Mouse (Mus musculus): ENCODE results near the gene Ms4a4a.
"Not testable (repeated sequence)": the region's sequence is repeated elsewhere in the genome, so short reads cannot be mapped to it uniquely, and the experiment has no call there.

The Ms4a4a gene

DNA sequence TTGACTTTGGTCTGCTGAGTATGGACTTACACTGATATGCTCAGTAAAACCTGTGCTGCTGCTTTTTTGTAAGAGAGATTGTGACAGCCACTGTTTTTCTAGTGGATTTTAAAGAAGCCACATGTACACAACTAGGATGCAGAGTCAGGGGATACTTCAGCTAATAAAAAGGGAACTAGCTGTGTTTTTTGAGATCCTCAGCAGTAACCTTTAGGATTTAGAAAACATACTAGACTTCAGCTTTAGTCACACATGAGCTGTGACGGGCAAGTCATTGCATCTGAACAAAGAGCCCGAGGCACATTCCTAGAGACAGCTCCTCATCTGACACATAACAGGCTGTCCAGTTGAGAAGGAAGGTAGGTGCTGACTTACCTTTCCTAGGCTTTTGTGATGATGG, at the start of gene Ms4a4a:
TSS of gene Ms4a4a (plus strand) at position 251 of the 400 bp plus-strand sequence.
- DNase-seq (ENCODE audit: low spot score in 2 of 2) = peak in 1 of 2 experiments; percentile 10

DNA sequence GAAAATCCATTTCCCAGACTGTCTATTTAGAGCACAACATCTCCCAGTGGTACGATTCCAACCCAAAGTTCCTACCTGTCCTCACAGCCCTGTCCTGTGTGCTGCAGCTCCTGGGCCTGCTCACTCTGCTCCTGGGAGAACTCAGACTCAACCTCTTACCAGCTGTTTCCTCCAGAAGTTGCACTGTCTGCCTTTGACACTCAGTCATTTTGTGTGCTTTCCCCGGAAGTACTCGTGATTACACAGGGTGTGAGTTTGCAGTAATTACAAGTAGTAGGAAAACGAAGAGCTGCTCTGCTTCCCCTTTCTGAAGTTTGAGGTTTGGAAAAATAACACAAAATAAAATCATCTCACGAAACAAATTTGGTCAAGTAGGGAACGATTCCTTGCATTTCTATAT, 39.4 kb upstream of the Ms4a4a start, which contains the start of gene Ms4a7:
TSS of gene Ms4a7 (minus strand) at position 215 of the 400 bp plus-strand sequence.
- peak in 1 of 2 experiments; percentile 10 for DNase-seq (ENCODE audit: low spot score in 2 of 2)

DNA sequence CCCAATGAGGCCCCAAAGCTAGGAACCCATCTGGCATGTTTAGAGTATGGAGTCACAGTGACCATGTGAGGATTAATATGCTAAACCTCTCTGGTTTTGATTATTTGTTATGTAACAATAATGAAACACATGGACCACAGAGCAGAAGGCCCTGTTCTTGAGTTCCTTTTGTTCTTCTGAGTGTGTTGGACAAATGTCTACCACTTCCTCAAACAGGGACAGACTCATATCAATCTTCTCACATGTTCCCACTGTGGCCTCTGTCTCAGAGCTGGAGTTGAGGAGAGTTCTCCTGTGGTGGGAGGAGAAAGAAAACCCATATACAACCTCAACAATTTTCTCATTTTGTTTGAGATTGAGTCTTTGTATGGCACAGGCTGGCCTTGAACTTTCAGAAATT, 32.2 kb upstream of the Ms4a4a start:
- DNase-seq (ENCODE audit: low spot score in 2 of 2) = no peak

DNA sequence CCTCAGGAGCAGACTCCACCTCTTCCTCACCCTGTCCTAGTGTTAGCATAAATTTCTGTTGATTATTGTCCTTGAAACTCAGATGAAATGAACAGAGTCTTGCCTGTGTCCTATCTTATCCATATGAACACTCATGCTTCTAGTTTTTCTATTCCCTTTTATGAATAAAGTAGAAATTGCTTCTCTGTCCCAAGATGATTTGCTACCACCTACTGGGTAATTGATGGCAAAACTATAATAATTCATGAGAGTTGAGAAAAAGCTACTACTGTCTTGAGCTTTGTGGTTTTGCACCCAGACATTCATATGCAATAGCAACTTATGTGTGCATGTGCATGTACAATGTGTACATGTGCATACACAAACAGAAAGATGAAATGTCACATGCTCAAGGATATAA, 31.3 kb upstream of the Ms4a4a start:
- no peak for DNase-seq (ENCODE audit: low spot score in 2 of 2)

DNA sequence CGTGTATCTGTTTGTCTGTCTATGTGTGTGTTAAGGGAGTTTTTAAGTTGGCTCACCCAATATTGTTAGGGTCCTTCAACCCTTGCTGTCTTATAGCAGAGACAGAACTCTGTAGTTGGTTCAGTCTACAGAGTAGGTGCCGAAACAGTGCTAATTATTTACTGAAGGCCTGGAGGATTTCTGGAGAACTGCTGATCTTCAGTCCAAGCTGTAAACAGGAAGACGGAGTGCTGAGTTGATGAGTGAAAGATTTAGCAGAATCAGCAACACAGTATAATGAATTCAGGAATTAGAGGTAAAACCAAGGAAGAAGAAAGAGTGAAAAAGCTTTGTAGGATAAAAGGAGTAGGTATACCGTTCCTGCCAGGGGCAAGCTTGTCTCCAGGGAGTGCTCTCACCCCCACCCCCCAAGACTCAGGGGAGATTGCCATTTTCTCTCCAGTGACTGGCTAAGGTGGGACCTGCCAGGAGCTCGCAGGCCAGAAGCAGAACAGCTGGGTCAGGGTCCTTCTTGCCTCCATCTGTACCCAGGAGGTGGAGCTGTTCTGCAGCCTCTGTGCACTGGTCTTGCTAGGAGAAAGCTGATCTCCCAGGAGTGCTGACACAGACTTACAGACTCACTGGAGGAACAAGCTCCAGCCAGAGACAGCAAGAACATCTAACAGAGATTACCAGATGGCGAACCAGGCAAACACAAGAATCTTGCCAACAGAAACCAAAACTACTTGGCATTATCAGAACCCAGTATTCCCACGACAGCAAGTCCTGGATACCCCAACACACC, 25.4 kb upstream of the Ms4a4a start:
- peak; percentile 29 to 43 for DNase-seq (ENCODE audit: low spot score in 2 of 2)

DNA sequence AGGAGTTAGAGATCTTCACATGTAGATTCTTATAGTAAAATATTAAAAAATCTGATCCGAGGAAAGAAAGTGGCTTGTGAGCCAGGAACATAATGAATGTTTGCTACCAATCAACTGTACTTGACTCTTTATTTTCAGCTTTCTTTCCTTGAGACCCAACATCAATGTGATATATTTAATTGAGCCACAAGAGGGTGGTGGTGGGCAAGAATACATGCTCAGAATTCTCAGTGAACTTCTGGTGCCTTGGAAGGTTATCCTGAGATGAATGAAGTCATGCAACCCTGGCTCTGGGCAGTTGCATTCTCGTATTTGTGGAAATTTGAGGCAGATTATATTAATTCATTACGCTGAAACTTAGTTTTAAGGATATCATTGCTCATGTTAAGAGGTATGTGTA, 23.4 kb upstream of the Ms4a4a start:
- no peak for DNase-seq (ENCODE audit: low spot score in 2 of 2)

DNA sequence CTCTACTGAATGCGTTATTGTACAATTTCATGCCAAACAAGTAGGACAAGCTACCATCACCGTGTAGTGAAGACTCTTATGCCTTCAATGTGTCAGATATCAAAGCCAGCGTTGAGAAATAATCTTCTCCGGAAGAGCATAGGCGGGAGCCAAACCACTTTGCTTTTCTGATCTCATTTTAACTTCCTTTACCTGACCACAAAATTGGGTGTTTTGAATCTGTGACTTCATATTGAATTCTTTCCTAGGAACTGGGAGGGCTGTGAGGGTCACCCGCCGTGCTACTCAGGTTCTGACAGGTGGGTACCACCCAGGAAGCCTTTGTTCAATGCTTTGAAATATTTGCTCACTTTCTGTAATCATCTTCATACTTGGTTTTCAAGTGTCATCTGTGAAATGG, 19.6 kb upstream of the Ms4a4a start:
- DNase-seq (ENCODE audit: low spot score in 2 of 2) = no peak

DNA sequence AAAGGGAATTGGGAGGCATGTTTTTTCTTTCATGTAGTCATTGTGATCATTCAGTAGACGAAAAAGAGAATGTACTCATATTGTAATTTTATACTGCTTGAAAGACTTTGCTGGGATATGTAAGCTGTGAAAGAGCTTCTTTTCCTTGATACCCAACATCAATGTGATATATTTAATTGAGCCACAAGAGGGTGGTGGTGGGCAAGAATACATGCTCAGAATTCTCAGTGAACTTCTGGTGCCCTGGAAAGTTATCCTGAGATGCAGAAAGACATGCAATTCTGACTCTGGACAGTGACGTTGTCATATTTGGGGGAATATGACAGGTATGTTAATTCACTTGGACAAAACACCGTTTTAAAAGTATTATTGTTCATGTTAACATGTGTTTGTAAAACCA, 15.2 kb upstream of the Ms4a4a start:
- no peak for DNase-seq (ENCODE audit: low spot score in 2 of 2)

DNA sequence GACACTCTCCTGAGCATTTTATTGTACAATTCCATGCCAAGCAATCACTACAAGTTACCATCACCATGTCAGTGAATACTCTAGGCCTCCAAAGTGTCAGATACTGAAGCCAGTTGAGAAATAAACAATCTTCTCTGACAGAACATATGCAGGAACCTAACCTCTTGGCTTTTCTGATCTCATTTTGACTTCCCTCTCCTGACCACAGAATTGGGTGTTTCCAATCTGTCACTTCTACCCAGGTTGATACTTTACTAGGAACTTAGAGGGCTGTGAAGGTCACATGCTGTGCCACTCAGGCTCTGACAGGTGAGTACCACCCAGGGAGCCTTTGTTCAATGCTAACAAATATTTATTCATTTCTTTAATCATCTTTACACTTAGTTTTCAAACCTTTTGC, 13.3 kb upstream of the Ms4a4a start:
- no peak for DNase-seq (ENCODE audit: low spot score in 2 of 2)

DNA sequence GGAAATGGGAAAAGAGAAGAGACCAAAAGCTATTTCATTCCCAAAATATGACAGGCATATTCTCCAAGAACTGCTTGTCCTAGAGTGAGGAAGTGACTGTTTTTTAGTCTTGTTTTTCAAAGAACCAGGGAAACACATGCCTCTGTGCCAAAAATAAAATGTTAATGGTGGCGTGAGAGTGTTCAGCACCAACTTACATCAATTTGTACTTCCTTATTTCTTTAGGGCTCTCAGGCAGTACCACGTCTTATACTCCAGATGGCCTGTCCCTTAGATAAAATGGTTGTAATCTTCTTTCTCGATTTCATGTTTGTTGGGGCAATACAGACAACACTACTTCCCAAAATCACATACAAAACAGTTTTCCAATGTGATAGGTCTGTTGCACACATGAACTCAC, 7.0 kb upstream of the Ms4a4a start:
- peak in 1 of 2 experiments; percentile 29 for DNase-seq (ENCODE audit: low spot score in 2 of 2)

DNA sequence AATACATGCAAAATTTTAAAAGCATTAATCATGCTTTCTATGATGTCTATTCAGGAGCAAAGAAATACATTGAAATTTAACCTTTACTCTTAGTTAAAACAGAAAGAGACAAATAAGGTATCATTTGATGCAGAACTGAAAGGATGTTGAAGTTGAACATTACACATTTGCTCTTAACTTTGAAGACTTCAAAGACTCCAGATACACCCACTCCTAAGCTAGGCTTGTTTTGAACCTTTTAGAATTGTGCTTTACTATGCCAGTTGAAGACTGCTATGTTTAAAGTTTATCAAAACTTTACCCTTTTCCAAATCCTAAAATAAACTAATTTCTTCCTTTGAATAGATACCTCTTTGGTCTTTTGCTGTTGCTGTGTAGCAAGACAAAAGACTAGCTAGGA, 4.1 kb upstream of the Ms4a4a start:
- no peak for DNase-seq (ENCODE audit: low spot score in 2 of 2)

DNA sequence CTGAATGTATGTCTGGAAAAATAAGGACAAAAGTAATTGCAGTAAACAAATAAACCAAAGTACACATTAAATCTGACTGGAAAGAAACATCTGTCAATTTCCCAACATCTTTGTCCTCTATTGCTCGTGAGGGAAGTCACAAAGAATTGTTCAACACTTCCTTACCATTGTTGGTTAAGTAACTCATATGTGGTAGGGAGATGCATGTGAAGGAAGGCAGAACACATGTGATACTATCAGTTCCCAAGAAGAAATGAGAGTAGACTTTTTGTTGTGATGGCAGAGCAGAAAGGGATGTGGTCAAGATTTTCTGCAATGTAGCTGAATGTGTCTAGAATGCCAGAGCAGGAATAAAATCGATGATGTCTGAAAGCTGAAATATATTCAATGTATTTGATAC, 1.1 kb downstream of the Ms4a4a start:
- peak in 1 of 2 experiments; percentile 21 for DNase-seq (ENCODE audit: low spot score in 2 of 2)

DNA sequence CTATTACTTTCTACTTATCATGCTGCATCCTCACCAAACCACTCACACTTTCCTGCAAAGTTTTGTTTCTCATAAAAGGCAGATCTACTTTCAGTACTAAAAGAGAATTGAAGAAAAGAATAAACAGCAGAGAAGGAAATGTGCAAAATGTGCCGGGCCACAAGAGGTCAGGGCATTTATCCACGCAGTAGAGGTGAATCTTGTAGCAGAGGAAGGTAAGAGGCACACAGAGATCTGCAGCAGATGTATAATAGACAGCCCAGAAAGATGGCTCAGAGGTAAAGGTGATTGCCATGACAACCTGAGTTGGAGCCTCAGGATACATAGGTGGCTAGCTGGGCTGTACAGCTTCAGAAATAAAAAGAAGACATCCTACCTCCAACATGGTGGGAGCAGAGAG, 11.8 kb downstream of the Ms4a4a start:
- no peak for DNase-seq (ENCODE audit: low spot score in 2 of 2)

DNA sequence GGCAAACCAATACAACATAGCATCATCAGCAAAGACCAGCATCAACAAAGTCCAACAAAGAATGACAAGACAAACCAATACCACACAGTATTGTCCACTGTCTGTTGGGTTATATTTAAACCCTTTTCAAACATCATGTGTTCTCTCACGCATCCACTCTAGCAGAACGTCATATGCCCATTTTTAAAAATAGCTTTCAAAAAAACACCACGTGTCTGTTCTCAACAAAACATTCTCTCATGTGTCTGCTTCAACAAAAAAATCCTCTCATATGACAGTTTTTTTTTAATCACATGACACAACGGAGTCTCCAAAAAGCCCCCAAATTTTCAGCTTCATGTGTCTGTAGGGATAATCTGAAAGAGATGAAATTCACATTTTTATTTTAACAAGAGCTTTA, 12.4 kb downstream of the Ms4a4a start:
- no peak for DNase-seq (ENCODE audit: low spot score in 2 of 2)

DNA sequence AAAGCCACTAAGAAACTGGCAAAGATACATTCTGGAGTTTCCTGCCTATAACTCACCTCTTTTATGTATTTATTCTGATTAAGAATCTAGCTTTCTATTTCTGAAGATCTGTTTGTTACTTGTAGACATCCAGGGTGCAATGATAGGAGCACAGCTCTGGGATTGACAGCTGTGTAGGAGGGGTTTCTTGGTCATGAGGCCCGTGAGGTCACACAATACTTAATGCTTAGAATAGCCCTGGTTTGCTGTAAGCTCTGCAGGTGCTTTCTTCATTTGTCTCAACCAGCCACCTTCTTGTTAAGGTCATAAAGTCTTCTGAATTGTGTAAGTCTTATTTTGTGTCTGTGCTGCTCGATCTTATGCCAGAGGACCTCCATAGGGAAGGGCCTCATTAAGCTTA, 13.6 kb downstream of the Ms4a4a start:
- no peak for DNase-seq (ENCODE audit: low spot score in 2 of 2)

DNA sequence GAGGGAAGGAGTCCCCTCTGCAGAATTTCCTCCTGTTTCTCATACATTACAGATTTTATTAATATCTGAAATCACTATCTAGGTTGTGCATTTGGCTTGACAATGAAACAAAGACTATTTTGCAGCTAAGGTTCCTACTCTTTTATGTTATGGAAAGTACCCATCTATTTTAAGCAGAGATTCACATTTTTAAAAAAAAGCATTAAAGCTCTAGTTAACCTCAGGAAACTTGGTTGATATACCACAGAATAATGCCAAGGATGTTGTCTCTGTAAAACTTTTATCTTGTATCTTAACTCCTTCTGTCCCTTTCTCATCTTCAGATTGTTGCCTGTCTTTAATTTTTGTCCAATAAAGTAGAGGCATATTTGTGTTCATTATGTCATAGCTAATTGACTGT, 20.4 kb downstream of the Ms4a4a start:
- no peak for DNase-seq (ENCODE audit: low spot score in 2 of 2)

DNA sequence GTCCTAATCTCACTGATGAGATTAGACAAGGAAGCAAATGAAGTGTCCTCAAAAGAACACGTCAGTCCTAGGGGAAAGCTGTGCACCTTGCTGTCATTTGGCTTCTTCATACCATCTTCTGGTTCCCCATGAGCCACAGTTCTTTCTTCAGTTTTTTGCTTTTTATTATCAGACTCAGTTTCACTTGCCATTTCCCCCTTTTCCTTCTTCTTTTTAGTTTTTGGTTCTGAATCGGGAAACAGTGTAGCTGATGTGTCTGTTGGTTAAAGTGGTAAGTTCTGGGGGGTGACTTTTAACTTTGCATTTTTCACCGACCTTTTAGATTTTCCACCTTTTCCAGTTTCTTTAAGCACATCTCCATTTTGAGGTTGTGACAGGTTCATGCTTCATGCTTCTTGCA, 29.2 kb downstream of the Ms4a4a start, which contains the start of gene Ms4a4c:
TSS of gene Ms4a4c (plus strand) at position 244 of the 400 bp plus-strand sequence.
- no peak for DNase-seq (ENCODE audit: low spot score in 2 of 2)

DNA sequence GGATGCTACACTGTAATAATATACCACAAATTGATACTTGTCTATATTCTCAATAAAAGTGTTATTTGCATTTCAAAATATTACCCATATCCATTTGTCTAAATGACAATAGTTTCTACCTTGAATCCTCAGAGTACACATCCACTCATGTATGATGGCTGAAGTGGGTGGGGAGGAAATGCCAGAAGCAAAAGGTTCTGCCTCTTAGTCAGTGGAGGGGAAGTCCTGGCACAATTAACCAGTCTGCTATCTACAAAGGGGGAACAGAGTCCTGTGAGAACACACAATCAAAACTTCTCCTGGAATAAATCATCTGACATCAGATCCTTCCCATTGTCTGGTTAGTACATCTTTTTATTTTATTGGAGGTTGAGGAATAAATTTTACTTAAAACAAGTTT, 32.1 kb downstream of the Ms4a4a start:
- no peak for DNase-seq (ENCODE audit: low spot score in 2 of 2)

DNA sequence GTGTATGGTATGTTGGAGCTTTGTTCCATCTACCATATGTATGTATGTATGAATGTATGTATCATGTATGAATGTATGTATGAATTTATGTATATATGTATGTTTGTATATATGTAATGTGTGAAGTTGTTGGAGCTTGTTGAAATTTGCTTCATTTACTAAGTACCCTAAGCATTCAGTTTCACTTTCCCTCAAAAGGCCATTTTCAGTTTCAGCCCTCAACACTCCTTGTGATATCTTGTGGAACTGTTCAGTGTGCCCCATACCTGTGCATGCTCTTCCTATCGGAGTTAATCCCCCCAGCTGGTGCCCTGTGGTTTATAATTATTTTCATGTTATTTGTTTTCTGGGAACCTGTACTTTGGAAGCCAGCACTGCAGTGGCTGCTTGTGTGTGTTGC, 33.3 kb downstream of the Ms4a4a start:
- DNase-seq (ENCODE audit: low spot score in 2 of 2) = no peak

DNA sequence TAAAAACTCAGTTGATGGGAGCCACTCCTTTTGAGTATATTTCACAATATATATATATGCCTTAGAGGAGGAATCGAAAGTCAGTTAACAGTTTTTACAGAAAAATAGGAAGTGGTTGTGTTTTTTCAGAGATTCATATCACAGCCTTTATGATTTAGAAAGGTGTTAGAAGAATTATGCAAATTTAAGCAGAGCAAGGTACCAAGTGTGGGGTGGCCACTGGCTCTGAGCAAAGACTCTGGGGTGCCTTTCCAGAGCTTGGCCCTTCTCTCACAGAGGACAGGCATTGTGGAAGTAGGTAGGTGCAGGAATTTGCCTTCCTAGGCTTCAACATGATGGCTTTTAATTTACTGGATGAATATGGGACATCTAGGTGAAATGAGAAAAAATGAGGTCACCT, 36.3 kb downstream of the Ms4a4a start:
- DNase-seq (ENCODE audit: low spot score in 2 of 2) = no peak

DNA sequence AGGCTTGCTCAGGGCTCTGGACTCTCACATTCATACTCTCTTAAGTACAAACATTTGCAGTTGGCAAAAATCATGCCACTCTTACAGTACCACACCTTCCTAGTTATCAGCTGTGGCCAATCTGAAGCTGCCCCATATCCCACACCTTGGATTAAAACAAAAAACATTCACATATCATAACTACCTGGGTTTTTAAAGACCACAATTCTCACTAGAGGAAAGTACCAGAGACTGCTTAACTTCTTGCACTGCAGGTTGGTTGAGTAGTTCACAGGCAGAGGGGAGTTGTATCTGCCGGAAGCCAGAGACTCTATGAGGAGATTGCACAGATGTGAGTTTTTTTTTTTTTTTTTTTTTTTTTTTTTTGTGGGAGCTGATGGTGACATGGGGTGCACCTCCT, 38.8 kb downstream of the Ms4a4a start:
- DNase-seq (ENCODE audit: low spot score in 2 of 2) = no peak

DNA sequence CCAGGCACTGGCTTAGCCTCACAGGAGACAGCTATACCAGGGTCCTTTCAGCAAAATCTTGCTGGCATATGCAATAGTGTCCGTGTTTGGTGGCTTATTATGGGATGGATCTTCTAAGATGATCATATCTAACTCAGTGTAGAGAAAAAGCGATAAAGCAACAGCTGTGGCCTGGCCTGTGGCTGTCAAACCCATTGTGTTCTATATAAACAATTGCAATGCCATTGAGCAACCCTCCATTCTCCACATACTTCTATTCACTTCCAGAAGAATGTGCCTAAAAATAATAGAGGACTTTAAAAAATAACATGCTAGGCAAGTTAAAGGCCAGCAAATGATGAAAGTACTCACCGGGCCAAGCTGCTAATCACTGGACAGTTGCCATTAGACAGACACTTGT, 40.3 kb downstream of the Ms4a4a start:
- DNase-seq (ENCODE audit: low spot score in 2 of 2) = no peak

DNA sequence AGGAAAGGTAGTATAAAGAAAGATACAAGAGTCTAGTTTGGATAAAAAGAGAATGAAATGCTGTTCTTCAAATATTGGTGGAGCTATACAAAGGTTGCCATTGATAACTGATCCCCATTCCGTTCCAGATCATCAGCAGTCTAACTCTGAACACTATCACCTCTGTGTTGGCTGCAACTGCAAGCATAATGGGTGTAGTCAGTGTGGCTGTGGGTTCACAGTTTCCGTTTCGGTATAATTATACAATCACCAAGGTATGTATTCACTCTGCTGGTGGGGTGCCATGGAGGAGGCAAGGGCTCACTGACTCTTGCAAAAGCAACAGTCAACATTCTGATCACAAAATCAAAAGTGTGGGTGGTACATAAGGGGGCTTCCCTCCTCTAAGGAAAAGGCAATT, 43.5 kb downstream of the Ms4a4a start:
- DNase-seq (ENCODE audit: low spot score in 2 of 2) = not testable (repeated sequence)

DNA sequence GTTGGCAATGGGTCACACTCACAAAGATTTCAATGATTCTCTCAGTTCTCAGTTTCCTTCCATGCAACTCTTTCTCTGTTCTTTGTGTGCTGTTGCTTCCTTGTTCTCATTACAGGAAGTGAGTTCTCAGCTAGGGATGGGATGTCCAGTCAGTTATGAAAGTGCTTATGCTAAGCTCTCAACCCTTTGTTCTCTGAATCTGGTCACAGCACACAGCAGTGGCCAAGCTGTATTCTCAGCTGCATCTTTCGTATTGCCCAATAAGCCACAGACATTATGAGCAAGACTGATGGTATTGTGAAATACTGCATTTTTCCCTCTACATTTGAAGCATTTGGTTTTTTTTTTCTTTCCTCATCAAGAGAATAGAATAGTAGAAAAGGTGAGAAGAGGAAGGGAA, 55.9 kb downstream of the Ms4a4a start:
- peak in 1 of 2 experiments; percentile 8 for DNase-seq (ENCODE audit: low spot score in 2 of 2)

All from heart, adult 9 months (tissue).